Mouse (Mus musculus) frontal cortex, postnatal 36 days (tissue): ENCODE measurements at regions not wholly inside any gene's neighbourhood (a gene's known extent, or its start where the extent isn't known, plus 50 kb on each side); places are given as distances from the start of the nearest gene placed in this dataset.
A peak's percentile ranks its signal among the peaks of the same experiment; 100 is the strongest.

Source experiments
- DNase-seq, 2 experiments: peaks; one replicate each; pipeline ENCODE4 v3.0.0; 2022; ENCODE audit warnings: low spot score in 2 of 2

DNA sequence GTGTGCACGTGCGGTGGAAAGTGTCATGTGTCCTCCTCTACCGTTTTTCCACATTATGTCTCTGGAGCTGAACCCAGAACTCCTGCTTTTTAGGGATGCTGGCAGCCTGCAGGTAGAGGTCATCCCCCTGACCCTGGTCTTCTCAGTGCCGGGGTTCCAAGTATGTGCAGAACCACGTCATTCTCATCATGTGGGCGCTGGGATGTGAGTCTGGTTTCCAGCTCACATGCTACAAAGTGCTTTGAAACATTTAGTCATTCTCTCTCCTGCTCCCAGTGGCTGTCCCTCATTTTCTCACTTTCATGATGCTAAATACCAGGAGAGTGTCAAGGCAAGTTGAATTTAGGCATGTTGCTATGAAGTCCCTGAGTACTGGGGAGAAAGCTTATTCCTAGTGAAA is 326.6 kb downstream of the Ttll7 start:
- peak in 1 of 2 experiments; percentile 28 for DNase-seq

- DNase-seq: no peak
These were observed 328.5 kb downstream of the Ttll7 start for GRCm38 (mm10) chr3:147180711-147181110.

- DNase-seq: no peak
These were observed 329.6 kb downstream of the Ttll7 start for GRCm38 (mm10) chr3:147181501-147182365.

DNA sequence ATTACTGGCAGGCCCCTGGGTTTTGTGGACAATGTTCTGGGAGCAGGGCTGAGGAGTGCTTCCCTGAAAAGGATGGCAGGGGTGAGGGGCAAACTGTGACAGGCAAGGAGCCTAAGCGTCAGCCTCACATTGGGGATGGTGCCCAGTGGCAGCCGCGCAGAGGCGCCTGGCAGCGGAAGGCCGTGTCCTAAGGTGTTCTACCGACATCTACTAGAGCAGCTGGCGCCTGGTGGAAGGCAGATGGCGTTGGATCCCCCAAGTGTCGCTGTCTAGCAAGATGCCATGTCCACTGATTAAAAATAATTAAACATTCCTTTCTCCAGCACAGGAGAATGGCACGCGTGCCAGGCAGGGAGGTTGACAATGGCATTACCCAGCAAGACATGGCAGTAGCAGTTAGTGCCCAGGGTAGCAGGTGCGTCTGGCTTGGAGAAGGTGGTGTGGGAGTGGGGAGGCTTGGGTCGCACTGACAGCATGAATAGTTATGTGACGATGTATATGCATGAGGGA is 330.3 kb downstream of the Ttll7 start:
- peak in 1 of 2 experiments; percentile 19 for DNase-seq

DNA sequence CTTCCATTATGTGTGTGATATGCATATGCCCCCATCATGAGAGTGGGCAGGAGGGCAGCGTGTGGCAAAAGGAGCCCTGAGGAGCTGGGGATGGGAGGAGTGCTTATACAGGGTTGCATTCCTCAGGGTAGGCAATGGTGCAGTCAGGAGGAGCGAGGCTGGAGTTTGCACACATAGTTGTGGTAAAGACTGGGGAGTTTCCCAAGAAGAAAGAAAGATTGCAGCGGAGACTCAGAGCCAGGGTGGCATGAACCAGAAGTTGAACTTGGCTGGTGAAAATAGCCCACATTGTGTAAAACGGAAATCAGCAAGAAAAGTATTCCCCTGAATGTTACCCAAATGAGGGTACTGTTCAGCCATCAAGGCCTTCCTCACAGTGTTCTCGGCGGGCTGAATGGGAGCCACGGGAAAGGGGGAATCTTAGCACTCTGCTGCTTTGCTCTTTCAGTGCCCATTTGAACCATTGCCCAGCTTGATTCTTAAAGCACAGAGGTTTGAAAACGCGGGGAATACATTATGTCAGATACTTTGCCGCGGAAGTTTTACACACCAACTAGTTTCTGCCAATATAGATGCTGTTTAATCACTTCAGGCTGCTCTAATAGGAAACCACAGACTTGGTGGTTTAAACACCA is 331.6 kb downstream of the Ttll7 start:
- DNase-seq: no peak

GRCm38 (mm10) chr3:147189737-147190136 is 337.6 kb downstream of the Ttll7 start:
- no peak for DNase-seq

DNA sequence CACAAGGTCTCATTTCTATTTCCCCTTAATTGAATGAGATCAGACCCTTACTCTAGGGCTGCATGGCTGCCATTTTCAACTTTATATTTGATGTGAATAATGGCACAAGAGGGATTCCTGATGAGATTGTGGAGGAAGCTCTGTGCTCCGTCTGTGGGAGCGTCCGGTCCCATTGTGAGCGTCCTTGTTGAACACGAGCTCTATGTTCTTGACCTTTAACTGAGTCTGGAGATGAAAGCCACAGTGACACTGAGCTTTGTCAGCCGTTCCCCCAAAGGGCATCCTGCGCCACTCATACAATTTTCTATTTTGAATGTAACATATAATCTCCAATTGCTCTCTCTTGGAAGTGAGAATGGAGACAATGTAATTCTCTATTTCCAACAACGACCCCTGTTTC is 344.5 kb downstream of the Ttll7 start:
- DNase-seq: no peak

GRCm38 (mm10) chr3:147197215-147197614 is 345.0 kb downstream of the Ttll7 start:
- no peak for DNase-seq

GRCm38 (mm10) chr3:147211127-147211940 is 359.2 kb downstream of the Ttll7 start:
- DNase-seq: no peak

DNA sequence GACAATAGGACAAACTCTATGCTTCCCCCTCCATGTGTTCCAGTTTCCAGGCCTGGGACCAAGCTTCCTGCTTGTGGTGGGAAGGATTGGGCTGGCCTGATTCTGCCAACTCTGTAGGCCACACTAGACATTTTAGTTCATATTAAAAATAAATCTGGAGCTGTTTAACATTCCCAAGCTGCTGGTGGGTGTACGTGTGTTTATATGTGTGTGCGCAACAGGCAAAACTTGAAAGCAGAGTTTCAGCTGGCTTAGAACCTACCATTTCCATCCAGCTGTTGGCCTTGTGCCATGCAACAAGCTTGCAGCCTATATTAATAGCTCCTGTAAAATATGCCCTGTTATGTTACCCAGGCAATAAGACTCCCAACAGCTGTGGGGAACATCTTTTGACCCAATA is 376.5 kb downstream of the Ttll7 start:
- DNase-seq: peak; percentile 27 to 60

- no peak for DNase-seq
These were observed 378.4 kb downstream of the Ttll7 start for GRCm38 (mm10) chr3:147230594-147230993.

- no peak for DNase-seq
These were observed 386.2 kb downstream of the Ttll7 start for GRCm38 (mm10) chr3:147238398-147238797.

GRCm38 (mm10) chr3:147240651-147241050 is 388.5 kb downstream of the Ttll7 start:
- no peak for DNase-seq

DNA sequence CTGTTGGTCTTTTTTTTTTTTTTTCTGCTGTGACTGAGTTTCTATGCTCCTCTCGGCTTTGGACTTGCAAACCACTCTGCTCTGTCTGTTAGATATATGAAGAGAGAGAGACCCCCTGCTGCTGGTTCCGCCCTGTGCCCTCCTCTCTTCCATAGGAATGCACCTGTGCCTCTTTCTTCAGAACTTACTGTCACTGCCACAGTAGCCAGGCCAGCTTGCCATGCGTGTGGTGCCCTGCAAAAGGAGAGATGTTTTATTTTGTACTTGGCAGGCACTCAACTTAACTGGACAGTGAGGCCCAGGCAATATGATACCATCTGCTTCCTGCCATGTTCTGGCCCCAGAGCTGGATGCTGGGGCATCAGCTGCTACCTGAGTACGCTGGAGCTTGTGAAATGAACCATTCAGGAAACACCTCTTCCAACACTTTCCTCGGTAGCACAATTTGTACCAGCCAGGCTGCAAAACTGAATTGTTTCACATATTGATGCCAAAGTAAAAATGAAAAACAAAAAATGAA is 392.8 kb downstream of the Ttll7 start:
- DNase-seq: no peak

DNA sequence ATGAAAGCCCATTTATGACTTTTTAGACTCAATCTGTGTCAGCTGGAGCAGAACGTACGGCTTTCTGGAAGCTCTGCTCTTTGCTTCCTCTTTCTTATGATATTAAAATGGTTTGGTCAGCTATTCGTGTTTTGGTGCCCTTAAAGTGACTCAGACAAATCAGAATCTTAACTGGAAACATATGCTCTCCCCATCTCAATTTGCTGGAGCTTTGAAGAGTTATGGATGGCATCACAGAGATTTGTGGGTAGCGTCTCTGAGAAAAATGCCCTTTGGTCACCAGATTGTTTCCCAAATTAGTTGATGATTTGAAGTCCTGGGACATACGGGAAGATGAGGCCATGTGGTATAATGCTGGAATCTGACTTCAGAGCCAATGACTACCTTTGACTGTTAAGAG is 394.0 kb downstream of the Ttll7 start:
- DNase-seq: no peak

DNA sequence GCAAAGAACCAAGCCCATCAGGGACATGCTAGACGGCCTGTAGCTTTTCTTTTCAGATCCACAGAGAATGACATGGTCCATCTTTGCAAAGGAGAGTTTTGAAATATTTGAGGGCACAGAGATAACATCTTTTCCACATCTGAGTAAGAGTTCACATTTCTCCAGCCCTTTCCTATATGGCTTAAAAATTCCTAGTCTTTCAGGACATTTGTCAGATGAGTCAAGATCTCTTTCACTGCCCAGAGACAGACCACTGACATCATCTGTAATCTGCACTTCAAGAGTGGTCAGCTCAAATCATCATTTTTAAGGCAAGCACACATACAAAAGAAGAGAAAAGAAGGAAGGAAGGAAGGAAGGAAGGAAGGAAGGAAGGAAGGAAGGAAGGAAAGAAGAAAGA is 397.3 kb downstream of the Ttll7 start:
- no peak for DNase-seq

DNA sequence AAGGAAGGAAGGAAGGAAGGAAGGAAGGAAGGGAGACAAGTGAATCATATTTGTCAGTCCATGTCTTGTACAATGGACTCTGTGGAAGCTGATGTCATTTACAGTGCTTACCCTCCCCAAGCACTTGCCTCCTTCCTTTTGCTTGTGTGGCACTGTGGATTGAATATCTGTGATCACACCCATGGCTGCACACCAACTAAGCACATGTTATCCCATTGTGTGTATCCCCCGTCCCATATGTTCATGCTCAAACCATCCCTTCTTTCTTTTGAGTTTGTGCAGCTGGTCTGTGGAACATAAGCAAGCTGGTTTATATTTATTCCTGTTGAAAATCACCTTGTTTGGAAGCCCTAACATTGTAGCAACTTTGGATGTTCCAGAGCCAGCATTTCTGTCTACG is 397.7 kb downstream of the Ttll7 start:
- no peak for DNase-seq

DNA sequence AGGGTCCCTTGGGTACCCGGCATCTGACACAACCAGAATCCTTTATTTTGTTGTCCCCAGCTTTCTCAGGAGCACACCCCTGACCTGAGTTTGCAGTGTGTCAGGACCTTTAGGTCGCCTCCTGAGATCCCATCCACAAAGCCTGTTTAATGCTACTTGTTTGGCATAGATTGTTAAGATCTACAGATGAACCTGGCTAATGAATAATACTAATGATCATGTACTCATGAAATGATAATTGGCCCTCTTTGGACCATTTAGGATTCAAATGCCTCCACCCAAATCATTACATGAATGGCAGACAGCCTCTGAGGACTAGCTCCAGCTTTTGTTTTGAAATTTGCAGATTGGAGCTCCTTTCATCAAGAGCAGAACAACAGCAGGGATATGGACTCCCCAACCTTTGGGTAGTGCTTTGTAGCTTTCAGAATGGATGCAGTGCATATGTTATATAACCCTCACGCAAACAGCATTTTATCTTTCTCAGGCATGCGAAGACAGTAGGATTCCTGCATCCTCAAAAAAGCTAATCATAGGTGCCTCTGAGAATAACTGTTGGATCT is 400.1 kb downstream of the Ttll7 start:
- DNase-seq: no peak

- no peak for DNase-seq
These were observed 400.6 kb downstream of the Ttll7 start for GRCm38 (mm10) chr3:147252812-147253211.

DNA sequence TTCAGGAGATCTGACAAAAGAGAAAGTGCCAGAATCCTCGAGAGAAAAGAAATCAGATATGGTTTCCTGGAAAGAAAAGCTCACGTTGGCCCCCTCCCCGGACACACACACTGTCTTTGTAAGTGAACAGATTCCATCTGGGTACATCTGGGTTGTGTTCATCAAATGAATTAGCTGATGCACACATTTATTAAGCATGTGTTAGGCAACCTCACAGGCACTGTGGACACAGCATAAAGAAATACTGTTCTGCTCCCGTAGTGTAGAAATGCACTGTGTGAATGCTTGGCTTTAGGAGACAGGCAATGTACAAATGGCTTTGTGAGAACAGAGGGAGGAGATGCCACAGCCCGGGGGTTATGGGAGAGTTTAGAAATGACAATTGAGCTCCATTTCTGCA is 402.3 kb downstream of the Ttll7 start:
- no peak for DNase-seq

DNA sequence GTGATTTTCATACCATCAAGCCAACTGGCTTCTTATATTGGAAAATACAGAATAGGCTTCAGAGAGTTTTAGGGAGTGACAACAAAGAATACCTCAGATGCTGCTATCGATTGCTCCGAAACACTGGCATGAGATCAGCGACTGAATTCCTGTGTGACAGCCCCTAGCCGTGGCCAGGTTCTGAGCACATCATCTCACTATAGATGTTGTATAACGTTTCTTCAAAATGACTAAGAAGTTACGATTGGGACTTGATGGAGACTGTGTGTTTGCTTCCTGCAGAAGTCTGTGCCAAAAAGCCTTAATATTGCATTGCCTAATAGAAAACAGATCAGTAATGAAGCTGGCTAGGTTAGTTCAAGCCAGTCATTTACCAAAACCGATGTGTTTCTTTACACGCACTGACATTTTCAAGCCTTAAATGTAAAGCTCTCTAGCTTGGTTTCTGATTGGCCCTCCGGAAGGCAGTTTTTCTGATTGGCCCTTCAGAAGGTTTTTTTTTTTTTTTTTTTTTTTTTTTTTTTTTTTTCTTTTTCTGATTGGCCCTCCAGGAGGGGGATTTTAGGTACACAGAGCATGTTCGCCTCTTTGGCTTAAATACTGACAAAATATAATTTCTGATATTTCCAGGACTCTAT is 408.9 kb downstream of the Ttll7 start:
- DNase-seq: no peak
